ENCODE assay signal across 21 mouse cellular contexts in genomic region chr16:67348011-67348410, GRCm38 (mm10).
DNase-seq lines count a peak whose midpoint lies in the region; ATAC-seq lines count a peak whose summit lies in the region.
"Had no signal": no experiment of that assay in that cellular context is flagged by ENCODE, and none has a peak within 500 bp of the region (broad histone marks: within the 10 kb centered on the region; RNA-seq: fewer than 3 reads in every experiment).

No protein-coding gene starts in this region.

- no peaks in the 10 kb centered on the region for H3K9me3 ChIP-seq in forebrain, embryonic 15.5 days
- no peaks in the 10 kb centered on the region for H3K9me3 ChIP-seq in kidney, embryonic 14.5 days (ENCODE audit: control insufficient read depth, low read length)
- H3K9me3 ChIP-seq: embryonic facial prominence, embryonic 10.5 days; forebrain, embryonic 10.5 days; hindbrain, embryonic 15.5 days; midbrain, embryonic 12.5 days; neural tube, embryonic 15.5 days had no signal

- ATAC-seq in frontal cortex, adult (ENCODE audit: low TSS enrichment) = peak; percentile 72
- no peak for ATAC-seq in forebrain, embryonic 15.5 days (replicated peaks)
- ATAC-seq in kidney, embryonic 14.5 days (ENCODE audit: low FRiP score, low TSS enrichment) = no peak
- ATAC-seq: Patski had no signal

- H3K36me3 ChIP-seq in forebrain, embryonic 15.5 days = no peaks in the 10 kb centered on the region
- H3K36me3 ChIP-seq in kidney, embryonic 14.5 days (ENCODE audit: control insufficient read depth, insufficient read depth, low read length) = no peaks in the 10 kb centered on the region
- H3K36me3 ChIP-seq: embryonic facial prominence, embryonic 10.5 days; forebrain, embryonic 10.5 days; hindbrain, embryonic 15.5 days; midbrain, embryonic 12.5 days; neural tube, embryonic 15.5 days had no signal

- no peak overlapping the region for H3K4me3 ChIP-seq in forebrain, embryonic 15.5 days
- no peak overlapping the region for H3K4me3 ChIP-seq in kidney, embryonic 14.5 days (ENCODE audit: low read length)
- H3K4me3 ChIP-seq: embryonic facial prominence, embryonic 10.5 days; forebrain, embryonic 10.5 days; gastrocnemius, adult 2 months; hindbrain, embryonic 15.5 days; left cerebral cortex, adult 2 months; midbrain, embryonic 12.5 days; neural tube, embryonic 15.5 days had no signal

- H3K4me1 ChIP-seq in forebrain, embryonic 15.5 days = no peaks in the 10 kb centered on the region
- H3K4me1 ChIP-seq in kidney, embryonic 14.5 days (ENCODE audit: control insufficient read depth, insufficient read depth, low read length) = no peaks in the 10 kb centered on the region
- H3K4me1 ChIP-seq: embryonic facial prominence, embryonic 10.5 days; forebrain, embryonic 10.5 days; midbrain, embryonic 12.5 days had no signal

- no peak for DNase-seq in frontal cortex, postnatal 14 days (ENCODE audit: low spot score in 2 of 2)
- DNase-seq in brain, adult 2 months (ENCODE audit: low read depth, low spot score) = peak; percentile 89
- DNase-seq in cerebellum, adult 9-10 months = peak; percentile 52
- DNase-seq in telencephalon, adult 2 months (ENCODE audit: low read depth, low spot score) = peak; percentile 29
- DNase-seq: adrenal gland, postnatal 36 days; gastrocnemius, adult 2 months; kidney, adult 8-10 months; kidney, postnatal 25 days; lung, embryonic 14.5 days had no signal

- WGBS in forebrain, embryonic 15.5 days = 86% methylated on average over 5 of the region's 5 CpGs
- WGBS in kidney, embryonic 14.5 days = 78% methylated on average over 5 of the region's 5 CpGs

- H3K4me2 ChIP-seq in forebrain, embryonic 15.5 days (replicated peaks) = no peak overlapping the region
- no peak overlapping the region for H3K4me2 ChIP-seq in kidney, embryonic 14.5 days (replicated peaks; ENCODE audit: low read depth, low read length)
- H3K4me2 ChIP-seq: heart, embryonic 11.5 days; hindbrain, embryonic 15.5 days; lung, embryonic 14.5 days; midbrain, embryonic 12.5 days; neural tube, embryonic 15.5 days had no signal

- H3K9ac ChIP-seq in forebrain, embryonic 15.5 days (replicated peaks) = no peak overlapping the region
- no peak overlapping the region for H3K9ac ChIP-seq in kidney, embryonic 14.5 days (ENCODE audit: low read depth, low read length)
- H3K9ac ChIP-seq: hindbrain, embryonic 15.5 days; liver, embryonic 14.5 days; lung, embryonic 14.5 days; midbrain, embryonic 12.5 days; neural tube, embryonic 15.5 days had no signal

- no peak overlapping the region for H3K27ac ChIP-seq in forebrain, embryonic 15.5 days (replicated peaks)
- H3K27ac ChIP-seq in kidney, embryonic 14.5 days (ENCODE audit: low read depth, low read length) = no peak overlapping the region
- H3K27ac ChIP-seq: embryonic facial prominence, embryonic 10.5 days; forebrain, embryonic 10.5 days; gastrocnemius, adult 2 months; hindbrain, embryonic 15.5 days; left cerebral cortex, adult 2 months; liver, embryonic 14.5 days; midbrain, embryonic 12.5 days; neural tube, embryonic 15.5 days had no signal

- no peaks in the 10 kb centered on the region for H3K27me3 ChIP-seq in forebrain, embryonic 15.5 days
- H3K27me3 ChIP-seq in kidney, embryonic 14.5 days (ENCODE audit: control insufficient read depth, insufficient read depth, low read length) = no peaks in the 10 kb centered on the region
- H3K27me3 ChIP-seq: hindbrain, embryonic 15.5 days; midbrain, embryonic 12.5 days; neural tube, embryonic 15.5 days; Patski had no signal

Comparison
In these comparisons a context has a peak if more than half of its experiments do, and no peak if none do; other contexts are left out.
1. DNase-seq: peak in brain, adult 2 months (single experiment), cerebellum, adult 9-10 months (single experiment) and telencephalon, adult 2 months (single experiment); none in frontal cortex, postnatal 14 days (0 of 2).